ENCODE assay signal across 19 mouse cellular contexts in the genomic region with DNA sequence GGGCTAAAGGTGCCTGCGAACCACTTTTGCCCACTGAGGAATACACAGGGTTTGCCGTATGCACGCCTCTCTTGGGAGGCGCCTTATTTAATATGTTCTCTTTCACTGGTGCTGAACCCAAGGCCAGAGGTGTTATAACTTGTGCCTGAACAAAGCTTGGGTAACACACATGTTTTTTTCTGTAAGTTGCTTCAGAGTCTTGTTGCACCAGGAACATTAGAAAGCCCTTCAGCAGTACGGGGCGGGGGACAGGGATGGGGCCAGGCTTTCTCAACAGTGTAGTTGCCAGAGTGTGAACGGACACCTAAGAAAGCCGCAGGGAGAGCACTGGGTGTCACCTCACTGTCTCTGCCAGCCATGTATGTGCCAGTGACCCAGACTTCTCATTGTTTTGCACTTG.
A peak's percentile ranks its signal among the peaks of the same experiment; 100 is the strongest.
DNase-seq lines count a peak whose midpoint lies in the region; ATAC-seq and TF ChIP-seq lines count a peak whose summit lies in the region.
"Had no signal": no experiment of that assay in that cellular context is flagged by ENCODE, and none has a peak within 500 bp of the region (broad histone marks: within the 10 kb centered on the region; RNA-seq: fewer than 3 reads in every experiment).

No protein-coding gene starts in this region.

- no peaks in the 10 kb centered on the region for H3K9me3 ChIP-seq in lung, embryonic 14.5 days (ENCODE audit: low read depth, low read length)
- no peaks in the 10 kb centered on the region for H3K9me3 ChIP-seq in stomach, postnatal 0 days (ENCODE audit: control insufficient read depth, low read length)
- H3K9me3 ChIP-seq: embryonic facial prominence, embryonic 15.5 days; forebrain, embryonic 15.5 days; heart, embryonic 15.5 days; hindbrain, embryonic 10.5 days had no signal

- H3K4me1 ChIP-seq in lung, embryonic 14.5 days (ENCODE audit: insufficient read depth), result peaks cover 5% of the 10 kb centered on the region
- peaks cover 4% of the 10 kb centered on the region; the same call in 1 of the 2 replicates for H3K4me1 ChIP-seq in stomach, postnatal 0 days (replicated peaks; ENCODE audit: control insufficient read depth, insufficient read depth)

- no peak overlapping the region for H3K4me3 ChIP-seq in lung, embryonic 14.5 days (ENCODE audit: low read depth, low read length)
- no peak overlapping the region for H3K4me3 ChIP-seq in stomach, postnatal 0 days (ENCODE audit: low read depth, low read length)
- H3K4me3 ChIP-seq: embryonic facial prominence, embryonic 15.5 days; erythroblast, embryonic 14.5 days; forebrain, embryonic 15.5 days; heart, adult 2 months; heart, embryonic 15.5 days; hindbrain, embryonic 10.5 days had no signal

- H3K27me3 ChIP-seq in lung, embryonic 14.5 days (ENCODE audit: insufficient read depth, low read length), result no peaks in the 10 kb centered on the region
- H3K27me3 ChIP-seq in stomach, postnatal 0 days (ENCODE audit: control insufficient read depth, insufficient read depth, low read length), result no peaks in the 10 kb centered on the region
- H3K27me3 ChIP-seq: embryonic facial prominence, embryonic 15.5 days; forebrain, embryonic 15.5 days; heart, embryonic 15.5 days had no signal

- no peak overlapping the region for H3K9ac ChIP-seq in lung, embryonic 14.5 days
- H3K9ac ChIP-seq in stomach, postnatal 0 days (ENCODE audit: low read length), result no peak overlapping the region
- H3K9ac ChIP-seq: embryonic facial prominence, embryonic 15.5 days; forebrain, embryonic 15.5 days; heart, embryonic 15.5 days; hindbrain, embryonic 14.5 days had no signal

- H3K27ac ChIP-seq in lung, embryonic 14.5 days (ENCODE audit: low read depth), result peak overlapping the region; percentile 36; the same call in 1 of the 2 replicates
- H3K27ac ChIP-seq in stomach, postnatal 0 days (replicated peaks), result peak overlapping the region; percentile 73
- H3K27ac ChIP-seq: embryonic facial prominence, embryonic 15.5 days; forebrain, embryonic 15.5 days; heart, adult 2 months; heart, embryonic 15.5 days; hindbrain, embryonic 10.5 days; hindbrain, embryonic 14.5 days had no signal

- TF ChIP-seq CTCF in lung, embryonic 14.5 days (IDR thresholded peaks at IDR 0.05; ENCODE audit: low read depth), result no peak
- no peak for TF ChIP-seq CTCF in stomach, postnatal 0 days (IDR thresholded peaks at IDR 0.05; ENCODE audit: low read depth)

- no peak for ATAC-seq in lung, embryonic 14.5 days (ENCODE audit: insufficient read depth)
- ATAC-seq in stomach, postnatal 0 days (ENCODE audit: low FRiP score, low TSS enrichment), result no peak
- ATAC-seq: forebrain, embryonic 15.5 days had no signal

- no peak for DNase-seq in lung, embryonic 14.5 days
- no peak for DNase-seq in lung, postnatal 25 days (ENCODE audit: low spot score)
- peak; percentile 88 for DNase-seq in fat pad, adult 2 months (ENCODE audit: extremely low read depth, low read depth, low spot score)
- DNase-seq in gonadal fat pad, adult 2 months (ENCODE audit: low read depth), result peak; percentile 81
- DNase-seq in stomach, postnatal 0 days (ENCODE audit: low spot score), result no peak
- DNase-seq in urinary bladder, postnatal 10 days (ENCODE audit: low spot score), result no peak
- DNase-seq: adrenal gland, postnatal 25 days; cerebellum, adult 18-20 months; cerebellum, adult 9-11 months; cerebellum, postnatal 36 days; gastrocnemius, postnatal 10 days; heart, adult 2 months had no signal

- H3K36me3 ChIP-seq in lung, embryonic 14.5 days (ENCODE audit: insufficient read depth), result no peaks in the 10 kb centered on the region
- no peaks in the 10 kb centered on the region for H3K36me3 ChIP-seq in stomach, postnatal 0 days (ENCODE audit: control insufficient read depth, insufficient read depth, low read length)
- H3K36me3 ChIP-seq: embryonic facial prominence, embryonic 15.5 days; forebrain, embryonic 15.5 days; heart, embryonic 15.5 days; hindbrain, embryonic 10.5 days had no signal

- 74% methylated on average over 8 of the region's 8 CpGs for WGBS in lung, embryonic 14.5 days
- WGBS in stomach, postnatal 0 days, result 61% methylated on average over 8 of the region's 8 CpGs

- TF ChIP-seq EP300 in stomach, postnatal 0 days (optimal IDR thresholded peaks at IDR 0.05), result no peak

- H3K4me2 ChIP-seq in lung, embryonic 14.5 days, result no peak overlapping the region
- H3K4me2 ChIP-seq in stomach, postnatal 0 days (replicated peaks; ENCODE audit: low read depth), result no peak overlapping the region
- H3K4me2 ChIP-seq: embryonic facial prominence, embryonic 15.5 days; forebrain, embryonic 15.5 days; heart, embryonic 11.5 days; heart, embryonic 15.5 days; hindbrain, embryonic 14.5 days had no signal

Comparison
In these comparisons a context has a peak if more than half of its experiments do, and no peak if none do; other contexts are left out.
1. DNase-seq: peak in fat pad, adult 2 months (single experiment) and gonadal fat pad, adult 2 months (single experiment); none in lung, embryonic 14.5 days (single experiment), lung, postnatal 25 days (single experiment), stomach, postnatal 0 days (single experiment) and urinary bladder, postnatal 10 days (single experiment).